Mouse (Mus musculus) mesoderm, embryonic 11.5 days (tissue): ENCODE results near the gene Exoc4.

Experiments used
- DNase-seq: peaks from one replicate; pipeline ENCODE4 v3.0.0-alpha.2; 2012; ENCODE audit warnings: low read depth, low spot score

The Exoc4 gene

GRCm38 (mm10) chr6:33308646-33309045 is 59.8 kb downstream of the Exoc4 start:
- no peak for DNase-seq

GRCm38 (mm10) chr6:33310486-33310885 is 61.6 kb downstream of the Exoc4 start:
- DNase-seq = no peak

GRCm38 (mm10) chr6:33322849-33323248 is 74.0 kb downstream of the Exoc4 start:
- DNase-seq = no peak

GRCm38 (mm10) chr6:33323386-33323785 is 74.5 kb downstream of the Exoc4 start:
- no peak for DNase-seq

DNA sequence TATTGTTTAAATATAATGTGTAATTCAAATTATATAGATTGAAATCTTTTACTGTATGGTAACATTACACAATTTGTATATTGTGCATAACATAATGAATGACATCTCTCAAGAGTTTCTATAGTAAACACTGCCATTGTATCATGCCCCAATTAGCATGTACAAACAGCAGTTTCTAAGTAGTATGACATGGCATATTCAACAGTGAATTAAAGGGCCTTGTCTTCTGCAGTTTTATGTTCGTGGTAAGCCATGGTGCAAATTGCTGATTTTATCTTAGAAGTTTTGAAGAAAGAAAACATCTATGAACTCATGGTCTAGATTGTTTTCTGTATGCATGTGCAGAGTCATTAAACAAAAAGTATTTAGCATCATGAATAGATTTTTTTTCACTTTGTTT is 79.4 kb downstream of the Exoc4 start:
- DNase-seq = no peak

- peak; percentile 31 for DNase-seq
These were observed 98.3 kb downstream of the Exoc4 start for GRCm38 (mm10) chr6:33347088-33347775.

DNA sequence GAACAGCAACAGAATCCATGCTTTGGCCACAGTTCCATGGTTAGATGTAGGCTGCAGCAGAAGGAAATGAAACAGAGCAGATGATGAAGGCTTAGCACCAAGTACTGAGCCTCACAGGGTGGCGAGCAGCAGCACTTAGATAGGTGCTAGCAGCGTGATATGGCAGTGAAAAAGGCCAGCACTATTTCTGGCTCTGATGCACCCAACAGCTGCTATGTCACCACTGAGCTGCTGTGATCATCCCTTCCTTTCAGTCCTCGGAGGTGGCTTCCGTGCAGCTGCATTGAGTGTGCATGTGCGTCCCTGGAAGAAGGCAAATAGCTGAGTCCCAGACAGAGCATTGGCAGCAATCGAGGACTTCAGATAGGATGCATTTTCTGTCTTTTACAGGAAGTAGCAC is 112.7 kb downstream of the Exoc4 start:
- no peak for DNase-seq

GRCm38 (mm10) chr6:33380517-33380916 is 131.6 kb downstream of the Exoc4 start:
- DNase-seq = no peak

DNA sequence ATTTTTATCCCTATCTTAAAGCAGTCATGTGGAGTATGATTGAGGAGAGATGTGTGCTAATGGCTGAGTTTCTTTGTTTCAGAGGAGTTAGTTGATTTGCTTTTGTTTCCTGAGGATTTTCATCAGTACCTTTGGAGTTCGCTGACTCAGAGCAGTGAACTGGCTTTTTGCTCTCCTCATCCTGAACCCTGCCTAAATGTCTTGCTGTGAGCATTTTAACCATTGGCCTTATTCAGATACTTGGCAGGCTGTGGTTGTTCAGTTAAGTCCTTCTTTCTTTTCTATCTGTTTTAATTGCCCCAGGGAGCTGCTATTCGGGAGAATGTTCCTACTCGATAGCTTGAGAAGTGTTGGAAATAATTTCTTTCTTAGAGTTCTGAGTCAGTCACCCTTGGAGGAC is 133.3 kb downstream of the Exoc4 start:
- DNase-seq = no peak

GRCm38 (mm10) chr6:33392020-33392419 is 143.1 kb downstream of the Exoc4 start:
- DNase-seq = peak; percentile 13

GRCm38 (mm10) chr6:33399491-33399890 is 150.6 kb downstream of the Exoc4 start:
- DNase-seq = no peak

DNA sequence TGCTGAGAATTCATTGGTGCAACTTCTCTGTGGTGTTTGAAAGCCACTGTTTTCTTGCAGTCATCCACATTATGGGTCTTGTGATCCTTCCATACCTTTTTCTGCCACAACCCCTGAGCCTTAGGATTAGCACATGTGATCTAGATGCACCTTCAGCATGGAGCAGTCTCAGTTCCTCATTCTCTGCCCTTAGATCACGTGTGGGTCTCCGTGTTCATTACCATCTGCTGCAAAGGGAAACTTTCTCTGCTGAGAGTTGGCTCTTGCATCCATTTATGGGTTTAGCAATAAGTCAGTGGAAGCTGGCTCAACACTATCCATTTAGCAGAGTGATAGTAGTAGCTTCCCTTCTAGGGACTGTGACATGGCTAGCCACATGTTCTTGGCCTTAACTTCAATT is 152.3 kb downstream of the Exoc4 start:
- DNase-seq = no peak

DNA sequence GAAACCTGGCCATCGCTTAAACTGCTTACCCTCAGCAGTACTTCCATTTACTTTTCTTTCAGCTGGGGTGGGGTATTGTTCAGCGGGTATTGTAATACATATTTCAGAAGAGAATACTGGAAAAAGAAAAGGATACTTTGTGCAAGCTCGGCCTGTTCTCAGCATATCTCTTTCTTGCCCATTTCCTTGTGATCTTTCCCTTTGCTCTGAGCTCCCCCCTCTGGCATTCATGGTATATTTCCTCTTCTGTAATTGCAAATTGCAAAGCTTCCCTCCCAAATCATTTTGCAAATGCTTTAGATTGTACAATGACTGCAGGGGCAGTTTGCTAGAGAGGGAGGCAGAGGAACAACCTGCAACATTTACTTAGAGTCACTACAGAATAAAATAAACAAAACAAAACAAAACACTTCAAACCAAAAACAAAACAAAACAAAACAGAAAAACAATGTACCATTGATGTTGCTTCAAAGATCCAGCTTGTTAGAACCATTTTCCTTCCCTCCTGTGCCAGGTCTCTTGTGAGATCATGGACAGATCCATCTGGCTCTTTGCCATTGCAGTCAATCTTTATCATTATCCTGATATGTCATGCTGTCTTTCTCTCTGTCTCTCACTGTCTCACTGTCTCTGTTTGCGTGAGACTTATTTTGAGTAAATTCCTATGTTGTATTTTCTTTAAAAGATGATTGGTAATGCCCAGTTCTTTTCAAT is 156.8 kb downstream of the Exoc4 start:
- DNase-seq = no peak

- no peak for DNase-seq
These were observed 160.7 kb downstream of the Exoc4 start for GRCm38 (mm10) chr6:33409586-33409985.

DNA sequence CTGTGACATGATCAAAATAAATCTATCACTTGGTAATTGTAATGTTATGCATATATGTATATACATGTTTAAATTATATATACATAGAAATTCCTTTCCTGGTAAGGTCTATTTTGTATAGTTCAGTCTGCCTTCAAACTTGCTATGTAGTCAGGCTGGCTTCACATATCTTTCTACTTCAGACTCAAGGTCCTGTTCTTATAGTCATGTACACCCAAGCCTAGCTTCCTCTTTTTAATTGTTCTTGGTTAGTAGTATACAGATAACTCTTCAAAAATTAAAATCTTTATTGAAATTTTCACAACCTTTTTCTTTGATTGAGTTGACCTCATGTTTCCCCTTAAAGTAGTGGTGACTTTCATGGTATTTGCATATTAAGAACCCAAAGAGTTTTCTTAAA is 176.1 kb downstream of the Exoc4 start:
- no peak for DNase-seq

DNA sequence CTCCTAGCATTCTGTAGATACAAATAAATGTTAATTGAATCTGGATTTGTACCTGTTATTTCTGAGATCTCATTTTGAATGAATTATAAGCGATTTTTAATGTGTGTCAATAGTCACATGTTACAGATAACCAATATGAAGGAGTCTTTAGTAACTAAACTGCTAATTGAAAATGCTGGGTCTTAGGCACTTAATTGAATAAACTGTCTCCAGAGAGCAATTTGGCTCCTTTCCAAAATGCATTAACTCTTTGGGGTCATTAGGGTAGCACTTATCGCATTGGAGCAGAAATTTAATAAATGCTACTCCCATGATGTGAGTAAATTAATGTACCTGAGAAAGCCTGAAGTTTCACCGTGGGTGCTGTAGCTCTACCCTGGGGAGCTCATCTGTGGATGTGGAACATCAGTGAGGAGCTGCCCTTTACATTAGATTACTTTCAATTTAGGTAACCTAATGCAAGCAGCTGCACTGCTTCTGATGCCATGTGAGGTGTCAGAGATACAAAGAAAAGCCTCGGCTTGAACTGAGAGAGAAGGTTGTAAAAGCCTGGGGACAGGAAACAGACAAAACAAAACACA is 182.4 kb downstream of the Exoc4 start:
- peak; percentile 29 for DNase-seq

GRCm38 (mm10) chr6:33440508-33440907 is 191.6 kb downstream of the Exoc4 start:
- DNase-seq = no peak

- no peak for DNase-seq
These were observed 204.9 kb downstream of the Exoc4 start for GRCm38 (mm10) chr6:33453810-33454209.

- DNase-seq = no peak
These were observed 205.5 kb downstream of the Exoc4 start for GRCm38 (mm10) chr6:33454354-33454753.

DNA sequence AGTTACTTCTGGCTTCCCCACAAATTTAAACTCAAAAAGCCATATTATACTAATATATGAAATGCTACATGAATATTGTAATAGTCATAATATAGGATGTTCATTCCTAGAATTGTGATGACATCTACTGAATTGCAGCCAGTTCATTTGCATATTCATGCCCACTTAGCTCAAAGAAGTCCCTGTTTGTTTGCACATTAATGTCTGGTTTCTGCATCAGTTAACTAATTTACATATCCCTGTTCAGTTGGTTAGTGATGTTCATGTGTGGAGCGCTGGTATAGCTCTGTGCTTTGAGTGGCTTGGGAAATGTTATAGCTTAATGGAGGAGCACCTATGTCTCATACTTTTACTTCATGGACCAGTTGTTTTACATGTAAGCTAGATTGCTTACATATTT is 206.4 kb downstream of the Exoc4 start:
- DNase-seq = no peak

DNA sequence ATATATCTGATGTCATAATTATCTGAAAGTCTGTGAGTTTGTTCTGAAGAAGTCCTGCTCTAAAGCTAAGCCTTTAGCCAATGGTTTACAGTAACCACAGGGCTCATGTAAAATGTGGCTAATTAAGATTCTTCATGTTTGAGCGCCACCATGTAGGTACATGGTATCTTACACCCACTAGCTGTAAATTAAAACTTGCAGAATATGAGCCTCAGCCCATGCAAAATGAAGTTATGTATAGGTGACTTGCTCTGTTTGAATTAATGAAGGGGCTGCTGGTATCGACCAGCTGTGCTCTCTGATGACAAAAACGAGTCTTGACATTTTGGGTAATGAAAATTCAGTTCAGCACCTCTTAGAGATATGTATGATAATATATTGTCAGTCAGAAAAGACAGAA is 216.0 kb downstream of the Exoc4 start:
- DNase-seq = no peak

DNA sequence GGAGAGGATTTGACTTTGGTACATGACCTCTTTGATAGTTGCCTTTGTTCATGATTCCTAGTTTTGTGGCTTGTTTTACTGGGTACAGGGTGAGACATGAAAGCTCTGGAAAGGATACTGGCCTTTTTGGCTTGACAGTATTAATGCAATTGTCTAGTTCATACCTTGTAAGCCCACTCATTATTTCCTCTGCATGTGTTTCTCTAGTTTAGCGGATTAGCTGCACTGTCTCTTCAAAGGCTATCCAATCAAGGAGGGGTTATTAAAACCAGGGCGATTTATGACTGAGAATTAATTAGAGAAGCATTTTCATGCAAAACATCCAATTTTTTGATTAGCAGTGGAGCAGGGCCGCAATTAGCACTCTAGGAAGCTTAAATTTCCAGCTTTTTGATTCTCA is 216.5 kb downstream of the Exoc4 start:
- DNase-seq = no peak
